Mouse (Mus musculus): ENCODE results near the gene Krt4.

DNA sequence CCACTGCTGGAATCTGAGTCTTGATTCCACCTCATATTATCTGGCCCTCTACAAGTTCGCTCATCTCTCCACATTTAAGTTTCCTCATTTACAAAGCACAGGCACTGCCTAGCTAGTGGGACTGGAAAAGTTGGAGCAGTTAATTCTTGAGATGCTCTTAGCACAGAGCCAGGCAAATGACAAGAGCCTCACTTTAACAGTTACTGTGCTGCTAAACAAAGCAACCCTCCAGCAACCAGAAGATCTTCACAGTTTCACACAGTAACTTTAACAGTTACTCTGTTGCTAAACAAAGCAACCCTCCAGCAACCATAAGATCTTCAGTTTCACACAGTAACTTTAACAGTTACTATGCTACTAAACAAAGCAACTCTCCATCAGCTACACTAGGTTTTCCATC lies 50.2 kb downstream of the Krt4 start:
- TF ChIP-seq EP300 (IDR thresholded peaks at IDR 0.05) = no peak
- no peak for TF ChIP-seq CTCF (IDR thresholded peaks at IDR 0.05)

Data from lung, postnatal 0 days (tissue).